Mouse (Mus musculus) layer of hippocampus, postnatal 10 days (tissue): ENCODE measurements around the gene Mapk8ip2. TPM values are rescaled to one million over a fixed set of nuclear protein-coding genes. Genes with fewer than 3 reads are reported as not detected.

Source experiments
- DNase-seq, 2 experiments: peaks; one replicate each; pipeline ENCODE4 v3.0.0; 2021; ENCODE audit warnings: low spot score in 2 of 2
- total RNA-seq, 2 experiments: library from RNA; stranded (reverse); gene quantifications; 2 replicates each; pipeline ENCODE4 v1.2.3; 2021

The Mapk8ip2 gene
- total RNA-seq, 2 experiments from 2014 or later = 176 to 186 TPM

DNA sequence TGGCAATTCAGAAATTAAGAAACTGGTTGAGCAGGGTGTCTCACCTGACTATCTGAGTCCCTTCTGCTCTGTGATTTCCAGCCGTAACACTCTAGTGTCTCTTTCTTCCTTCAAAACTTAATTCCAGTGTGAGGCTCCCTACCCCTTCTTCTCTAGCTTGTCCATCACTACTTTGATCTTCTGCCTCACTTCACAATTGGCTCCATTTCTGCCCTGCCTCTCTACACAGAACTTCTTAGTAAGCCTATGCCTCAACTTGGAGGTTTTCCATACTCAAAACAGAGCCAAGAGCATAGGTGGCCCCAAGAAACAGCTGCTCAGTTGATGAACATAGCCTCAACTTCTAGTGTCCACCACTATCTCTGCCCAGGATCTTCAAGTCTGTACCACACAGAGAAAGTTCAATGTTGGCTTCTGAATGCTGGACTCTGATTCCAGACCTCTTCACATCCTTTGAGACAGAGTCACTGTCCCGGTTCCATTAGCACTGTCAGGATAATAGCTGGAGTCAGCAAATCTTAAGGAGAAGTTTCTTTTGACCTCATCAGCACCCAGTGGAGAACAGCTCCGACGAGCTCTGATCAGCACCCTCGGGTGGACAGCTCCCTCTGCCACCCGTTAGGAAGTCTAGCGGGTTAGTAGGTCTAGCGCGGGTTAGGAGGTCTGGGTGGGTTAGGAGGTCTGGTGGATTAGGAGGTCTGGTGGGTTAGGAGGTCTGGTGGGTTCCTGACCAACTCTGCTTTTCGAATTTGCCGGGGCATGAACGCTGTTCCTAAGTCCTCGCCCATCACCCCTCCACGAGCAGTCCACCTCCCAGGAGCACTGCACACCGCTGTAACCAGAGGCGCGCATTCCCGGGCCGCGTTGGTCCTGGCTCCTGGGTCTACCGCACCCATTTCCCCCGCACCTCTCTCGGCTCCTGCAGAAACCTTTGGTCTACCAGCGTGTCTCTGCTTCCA, 528 bp upstream of the Mapk8ip2 start:
- peak in 1 of 2 experiments; percentile 60 for DNase-seq

DNA sequence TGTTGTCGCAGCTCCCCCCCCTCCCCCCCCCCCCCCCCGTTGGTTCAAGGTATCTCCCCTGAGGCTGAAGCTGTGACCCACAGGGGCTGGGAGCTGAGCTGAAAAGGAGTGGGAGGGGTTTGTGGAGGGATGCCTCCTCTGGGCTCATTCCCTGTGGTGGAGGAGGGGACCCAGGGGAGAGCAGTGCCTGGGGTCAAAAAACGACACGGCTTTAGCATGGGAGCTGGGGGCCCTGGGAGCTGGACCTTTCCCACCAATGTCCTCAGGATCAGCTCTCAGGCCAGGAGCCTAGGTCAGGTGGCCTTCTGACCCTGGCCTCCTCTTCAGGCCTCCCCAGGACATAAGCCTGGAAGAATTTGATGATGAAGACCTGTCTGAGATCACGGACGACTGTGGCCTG, 1.1 kb downstream of the Mapk8ip2 start:
- no peak for DNase-seq

DNA sequence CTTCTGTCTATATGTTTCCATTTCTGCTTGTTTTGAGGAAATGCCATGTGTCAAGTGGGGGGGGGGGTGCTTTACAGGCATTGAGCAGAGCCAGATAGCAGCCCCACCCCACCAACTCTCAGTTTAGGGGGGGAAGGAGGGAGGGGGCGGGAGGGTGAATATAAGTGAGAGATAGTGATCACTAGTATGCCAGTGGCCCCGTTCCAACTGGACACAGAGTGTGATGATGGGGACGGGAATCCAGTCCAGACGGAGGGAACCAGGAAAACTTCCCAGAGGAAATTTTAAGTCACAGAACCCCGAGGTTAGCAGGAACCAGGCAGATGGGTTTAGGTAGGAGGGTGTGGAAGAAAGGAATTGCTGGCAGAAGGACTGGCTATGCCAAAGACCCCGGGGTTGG, 1.9 kb downstream of the Mapk8ip2 start:
- DNase-seq = no peak

DNA sequence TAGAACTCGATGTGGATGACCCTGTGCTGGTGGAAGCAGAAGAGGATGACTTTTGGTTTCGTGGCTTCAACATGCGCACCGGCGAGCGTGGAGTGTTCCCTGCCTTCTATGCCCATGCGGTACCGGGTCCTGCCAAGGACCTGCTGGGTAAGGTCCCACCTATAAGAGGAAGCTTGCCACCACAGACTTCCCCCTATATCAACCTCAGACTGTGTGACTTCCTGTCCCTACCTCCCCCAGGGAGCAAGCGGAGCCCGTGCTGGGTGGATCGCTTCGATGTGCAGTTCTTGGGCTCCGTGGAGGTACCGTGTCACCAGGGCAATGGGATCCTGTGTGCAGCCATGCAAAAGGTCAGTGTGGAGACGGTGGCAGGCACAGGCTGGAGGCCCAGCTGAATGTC, 5.2 kb downstream of the Mapk8ip2 start:
- DNase-seq = no peak

DNA sequence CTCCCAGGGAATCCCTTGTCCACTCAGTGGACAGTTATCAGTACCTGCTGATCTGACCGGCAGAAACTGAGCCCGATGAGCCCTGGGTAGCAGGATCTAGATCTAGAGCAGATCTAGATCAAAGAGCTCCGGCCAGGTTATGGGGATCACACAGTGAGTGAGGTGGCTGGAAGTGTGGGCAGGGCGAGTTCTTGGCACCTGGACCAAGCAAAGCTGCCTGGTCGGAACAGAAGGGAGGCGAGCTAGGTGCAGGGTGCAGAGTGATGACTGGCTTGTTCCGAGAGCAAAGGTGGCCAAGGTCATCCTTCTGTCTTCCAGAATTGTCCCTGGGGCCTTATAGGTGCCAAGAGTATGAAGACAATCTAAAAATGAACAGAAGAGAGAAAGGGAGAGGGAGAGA, 6.1 kb downstream of the Mapk8ip2 start:
- no peak for DNase-seq

DNA sequence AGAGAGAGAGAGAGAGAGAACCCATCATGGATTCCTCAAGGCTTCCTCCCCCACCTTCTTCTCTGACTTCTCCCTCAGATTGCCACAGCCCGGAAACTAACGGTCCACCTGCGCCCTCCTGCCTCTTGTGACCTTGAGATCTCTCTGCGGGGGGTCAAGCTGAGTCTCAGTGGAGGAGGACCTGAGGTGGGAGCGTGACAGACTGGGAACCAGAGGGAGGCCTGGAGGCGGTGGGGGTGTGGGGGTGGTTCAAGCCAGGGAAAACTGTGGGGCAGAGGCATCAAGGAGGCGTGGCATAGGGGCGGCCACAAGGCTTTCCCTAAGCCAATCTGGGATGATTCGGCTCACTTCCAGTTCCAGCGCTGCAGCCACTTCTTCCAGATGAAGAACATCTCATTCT, 6.6 kb downstream of the Mapk8ip2 start:
- no peak for DNase-seq

DNA sequence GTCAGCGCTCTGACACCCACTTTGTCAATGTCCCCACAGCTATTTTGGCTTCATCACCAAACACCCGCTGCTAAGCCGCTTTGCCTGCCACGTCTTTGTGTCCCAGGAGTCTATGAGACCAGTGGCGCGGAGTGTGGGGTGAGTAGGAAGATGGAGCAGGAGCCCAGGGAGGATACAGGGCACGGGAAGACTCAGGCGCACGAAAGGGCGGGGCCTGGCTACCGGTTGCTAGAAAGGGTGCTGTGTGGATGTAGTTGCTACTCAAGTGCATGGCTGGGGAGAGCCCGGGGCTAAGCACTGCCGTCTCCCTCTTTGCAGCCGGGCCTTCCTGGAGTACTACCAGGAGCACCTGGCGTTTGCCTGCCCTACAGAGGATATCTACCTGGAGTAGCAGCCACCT, 7.6 kb downstream of the Mapk8ip2 start:
- no peak for DNase-seq

DNA sequence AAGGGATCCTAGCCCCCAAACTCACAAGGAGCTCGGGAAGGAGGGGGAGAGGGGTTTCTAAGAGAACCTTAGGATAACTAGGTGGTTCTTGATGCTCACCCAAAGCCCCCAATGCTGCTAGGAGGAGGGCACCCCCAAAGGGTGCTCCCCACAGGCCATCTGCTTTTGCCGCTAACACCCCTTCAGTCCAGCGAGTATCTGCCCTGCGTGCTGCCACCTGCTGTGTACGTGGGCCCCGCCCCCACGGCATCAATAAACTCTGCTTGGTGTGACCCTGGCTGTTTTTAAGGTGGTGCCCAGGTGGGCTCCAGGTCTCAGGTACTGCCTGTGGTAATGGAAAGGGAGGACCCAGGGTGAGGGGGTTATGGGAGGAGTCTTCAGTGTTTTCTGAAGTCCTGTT, 8.5 kb downstream of the Mapk8ip2 start:
- no peak for DNase-seq

DNA sequence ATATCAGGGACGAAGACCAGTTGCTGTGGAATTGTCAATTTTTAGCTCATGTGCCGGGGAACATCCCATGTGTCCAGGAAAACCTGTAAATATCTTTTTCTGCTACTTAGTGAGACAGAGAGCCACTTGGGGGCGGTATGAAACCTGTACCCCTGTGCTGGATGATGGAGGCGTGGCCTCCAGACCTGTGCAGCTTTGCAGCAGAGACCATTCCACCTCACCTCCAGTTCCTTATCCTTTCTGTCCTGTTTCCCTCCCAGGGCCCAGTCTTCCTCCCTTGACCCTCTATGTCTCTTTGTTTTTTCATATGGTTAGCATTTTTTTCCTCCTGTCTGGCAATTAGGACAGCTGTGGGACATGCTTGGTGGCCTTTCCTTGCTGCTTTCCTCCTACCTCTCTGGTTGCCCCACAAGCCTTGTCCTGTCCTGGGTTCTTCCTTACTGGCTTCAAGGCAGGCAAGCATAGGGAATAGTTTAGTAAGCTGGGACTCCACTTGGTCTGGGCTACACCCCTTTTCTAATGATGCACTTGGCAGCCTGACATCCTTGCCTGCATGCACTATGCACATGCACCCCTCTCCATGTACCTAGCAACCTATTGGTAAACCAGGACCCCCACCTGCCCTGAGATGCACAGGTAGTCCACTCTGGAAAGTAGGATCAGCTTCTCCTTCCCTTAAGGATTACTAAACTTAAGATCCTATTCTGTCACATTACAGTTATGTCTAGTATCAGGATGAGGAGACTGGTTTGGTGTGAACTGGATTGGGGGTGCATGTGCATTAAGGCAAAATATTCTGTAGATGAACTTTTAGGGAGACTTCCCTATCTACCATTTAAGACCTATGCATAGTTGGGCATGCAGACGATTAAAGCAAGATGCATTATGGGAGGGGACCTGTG, 9.9 kb downstream of the Mapk8ip2 start:
- peak in 1 of 2 experiments; percentile 24 for DNase-seq

DNA sequence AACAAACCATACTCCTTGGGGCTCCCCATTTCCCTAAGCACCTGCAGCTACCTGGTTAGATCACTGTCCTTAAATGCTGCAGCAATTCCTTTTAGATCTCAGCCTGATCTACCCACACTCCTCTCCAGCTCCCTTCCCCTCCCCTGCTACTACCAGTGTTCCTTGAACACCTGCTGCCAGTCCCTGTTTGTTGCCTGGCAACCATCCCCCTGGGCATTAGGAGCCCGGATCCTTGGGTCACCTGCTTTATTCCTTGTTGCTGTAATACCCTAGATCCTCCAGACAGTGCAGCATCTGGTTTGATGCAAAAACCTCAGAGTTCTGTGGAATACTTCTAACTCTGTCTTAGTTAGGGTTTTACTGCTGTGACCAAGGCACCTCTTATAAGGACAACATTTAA, 11.3 kb downstream of the Mapk8ip2 start:
- peak in 1 of 2 experiments; percentile 24 for DNase-seq

DNA sequence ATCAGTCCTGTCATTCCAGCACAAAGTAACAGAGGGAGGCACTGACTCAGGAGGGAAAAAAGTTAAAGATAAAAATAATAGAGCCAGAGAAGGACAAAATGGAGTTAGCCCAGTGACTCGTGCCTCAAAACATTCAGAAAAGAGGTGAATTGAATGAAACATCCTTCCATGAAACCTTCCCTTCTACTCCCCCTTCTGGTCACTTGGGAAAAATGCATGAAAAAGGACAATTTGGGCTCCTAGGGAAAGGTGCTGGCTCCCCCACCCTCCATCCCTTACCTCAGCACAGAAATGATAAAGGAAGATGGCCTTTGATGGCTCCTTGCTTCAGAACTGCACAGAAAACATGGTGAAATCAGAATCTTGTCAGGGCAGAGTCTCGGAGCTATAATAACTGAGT, 14.9 kb downstream of the Mapk8ip2 start:
- DNase-seq = no peak

DNA sequence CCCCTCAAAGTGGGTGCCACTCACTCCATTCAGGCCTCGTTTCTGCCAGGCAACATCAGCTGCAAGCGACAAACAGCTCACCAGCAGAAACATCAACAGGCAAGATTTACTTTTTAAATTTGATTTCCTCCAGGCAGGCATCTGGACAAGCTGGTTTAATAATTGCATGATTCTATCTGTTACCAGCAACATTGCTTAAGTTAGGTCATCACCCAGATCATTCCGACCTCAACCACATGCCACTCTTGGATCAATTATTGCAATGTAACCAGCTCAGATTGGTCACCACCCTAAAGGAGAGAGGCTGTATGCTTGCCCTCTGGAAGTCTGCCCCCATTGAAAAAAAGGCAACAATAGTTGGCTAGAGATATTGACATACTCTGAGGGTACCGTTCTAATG, 17.8 kb downstream of the Mapk8ip2 start:
- DNase-seq = no peak

DNA sequence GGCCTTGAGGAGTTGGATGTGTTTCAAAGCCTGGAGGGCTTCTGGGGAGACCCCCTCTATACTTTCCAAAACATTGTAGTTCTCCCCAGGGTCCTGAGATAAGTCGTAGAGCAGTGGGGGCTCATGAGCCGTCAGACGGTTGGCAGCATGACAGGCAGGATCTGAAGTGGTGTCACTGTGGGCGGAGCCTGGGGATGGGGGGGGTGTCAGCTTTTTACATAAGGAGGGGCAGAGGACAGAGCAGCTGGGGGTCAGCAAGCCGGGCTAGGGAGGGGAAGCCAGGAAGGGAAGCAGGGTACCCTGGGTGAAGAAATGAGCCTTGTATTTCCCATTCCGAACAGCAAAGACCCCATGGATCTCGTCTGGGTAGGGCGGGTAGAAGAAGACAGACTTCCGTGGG, 19.7 kb downstream of the Mapk8ip2 start:
- no peak for DNase-seq

DNA sequence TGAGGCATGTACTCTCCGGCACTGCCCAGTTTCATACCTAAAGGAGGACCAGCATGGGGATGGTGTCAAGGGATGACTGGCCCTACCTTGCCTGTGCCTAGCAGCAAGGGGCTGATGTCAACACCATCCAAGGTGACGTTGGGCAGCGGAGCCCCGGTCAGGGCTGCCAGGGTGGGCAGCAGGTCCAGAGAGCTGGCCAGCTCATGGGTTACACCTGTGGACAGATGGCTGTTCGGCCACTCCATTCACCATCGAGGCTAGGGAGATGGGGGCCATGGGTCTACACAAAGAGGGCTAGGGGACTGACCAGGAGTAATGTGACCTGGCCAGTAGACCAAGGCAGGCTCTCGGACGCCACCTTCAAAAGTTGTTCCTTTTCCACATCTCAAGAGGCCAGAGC, 20.2 kb downstream of the Mapk8ip2 start:
- DNase-seq = no peak

DNA sequence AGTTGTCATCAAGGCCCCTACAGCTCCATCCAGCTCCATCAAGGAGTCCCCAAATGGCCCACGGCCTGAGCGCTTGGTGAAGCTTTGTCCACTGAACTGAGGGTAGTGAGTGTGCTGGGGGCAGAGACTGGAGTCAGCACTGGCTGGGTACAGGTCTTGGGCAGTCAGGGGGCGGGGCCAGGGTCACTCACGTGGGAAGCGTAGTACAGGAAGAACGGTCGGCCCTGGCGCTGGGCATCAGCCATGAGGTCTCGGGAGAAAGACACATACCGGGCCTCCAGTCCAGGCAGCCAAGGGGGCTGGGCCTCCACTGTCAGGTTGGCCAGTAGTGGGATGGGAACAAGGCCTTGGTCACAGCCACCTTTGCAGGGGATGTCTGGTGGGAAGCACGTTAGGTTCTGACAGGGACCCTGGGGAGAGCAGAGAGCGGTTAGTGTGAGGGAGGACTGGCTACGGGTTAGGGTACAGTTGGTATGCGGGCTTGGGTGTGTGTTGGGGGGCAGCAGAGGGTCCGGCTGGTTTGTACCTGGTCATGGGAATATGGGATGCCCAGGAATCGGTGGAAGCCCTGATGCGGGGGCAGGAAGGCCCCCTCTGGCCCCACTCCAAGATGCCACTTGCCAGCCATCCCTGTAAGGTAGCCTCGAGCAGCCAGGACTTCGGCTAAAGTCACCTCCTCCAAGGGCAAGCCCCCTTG, 21.0 kb downstream of the Mapk8ip2 start:
- peak in 1 of 2 experiments; percentile 26 for DNase-seq

DNA sequence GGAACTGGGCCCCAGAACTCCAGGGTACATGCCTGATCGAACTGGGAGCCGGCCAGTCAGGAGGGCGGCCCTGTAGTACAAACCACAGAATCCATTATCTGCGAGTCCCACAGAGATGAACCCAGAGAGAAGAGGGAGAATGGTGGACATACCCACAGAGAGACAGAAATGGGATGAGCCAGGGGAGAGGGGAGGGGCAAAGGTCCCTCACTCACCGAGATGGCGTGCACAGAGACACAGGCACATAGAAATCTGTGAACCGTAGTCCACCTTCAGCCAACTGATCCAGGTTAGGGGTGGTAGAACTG, 21.5 kb downstream of the Mapk8ip2 start:
- DNase-seq = no peak

DNA sequence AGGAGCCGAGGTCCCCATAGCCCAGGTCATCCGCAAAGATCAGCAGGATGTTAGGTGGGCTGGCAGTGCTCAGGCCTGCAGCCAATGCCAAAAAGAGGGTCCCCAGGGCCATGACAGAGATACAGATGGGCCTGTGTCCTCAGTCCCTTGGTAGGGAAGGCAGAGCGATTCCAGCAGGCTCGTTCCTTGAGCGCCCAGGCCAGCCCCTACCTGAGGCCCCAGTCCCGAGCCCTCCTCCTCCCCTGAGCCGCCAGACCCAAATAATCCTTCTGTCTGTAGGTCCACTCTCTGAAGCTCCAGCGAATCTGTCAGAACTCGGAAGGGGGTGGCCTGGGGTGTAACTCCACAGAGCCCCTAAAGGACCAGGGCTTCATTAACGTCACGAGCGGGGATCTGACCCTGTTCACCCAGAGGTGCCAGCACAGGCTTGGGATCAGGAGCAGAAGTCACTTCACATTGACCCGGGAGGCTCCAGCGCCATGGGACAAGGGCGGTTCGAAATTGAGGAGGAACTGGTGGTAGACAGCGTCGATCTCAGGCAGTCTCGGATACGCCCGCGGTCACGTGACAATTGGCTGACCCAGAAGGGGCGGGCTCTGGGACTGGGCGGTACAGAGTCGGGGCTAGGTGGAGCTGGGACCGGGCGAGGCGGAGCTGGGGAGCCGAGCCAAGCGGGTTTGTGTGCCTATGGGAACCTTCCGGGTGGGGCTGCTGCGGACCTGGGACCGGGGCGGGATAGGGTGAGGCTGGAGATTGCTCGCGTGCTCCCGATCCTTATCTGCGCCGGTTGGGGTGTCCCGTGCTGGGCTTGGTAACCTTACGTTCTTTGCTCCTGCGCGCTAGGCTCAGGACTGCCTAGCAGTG, 22.1 kb downstream of the Mapk8ip2 start:
- DNase-seq = peak; percentile 88 to 93

DNA sequence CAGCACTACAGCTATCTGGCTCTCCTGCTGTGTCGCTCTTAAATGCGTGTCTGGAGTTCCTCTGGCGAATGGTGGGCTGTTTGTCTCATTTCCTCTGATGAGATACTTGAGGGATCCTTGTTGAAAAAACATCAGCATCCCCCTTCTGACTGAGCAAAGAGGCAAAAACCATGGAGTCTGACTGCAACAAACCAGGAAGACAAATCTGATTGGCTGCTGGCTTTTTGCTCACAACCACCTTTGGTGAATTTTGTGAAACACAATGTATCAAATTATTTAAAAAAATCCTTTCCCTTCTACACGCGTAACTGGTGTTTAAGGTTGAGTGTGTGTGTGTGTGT, 22.7 kb downstream of the Mapk8ip2 start:
- DNase-seq = no peak

DNA sequence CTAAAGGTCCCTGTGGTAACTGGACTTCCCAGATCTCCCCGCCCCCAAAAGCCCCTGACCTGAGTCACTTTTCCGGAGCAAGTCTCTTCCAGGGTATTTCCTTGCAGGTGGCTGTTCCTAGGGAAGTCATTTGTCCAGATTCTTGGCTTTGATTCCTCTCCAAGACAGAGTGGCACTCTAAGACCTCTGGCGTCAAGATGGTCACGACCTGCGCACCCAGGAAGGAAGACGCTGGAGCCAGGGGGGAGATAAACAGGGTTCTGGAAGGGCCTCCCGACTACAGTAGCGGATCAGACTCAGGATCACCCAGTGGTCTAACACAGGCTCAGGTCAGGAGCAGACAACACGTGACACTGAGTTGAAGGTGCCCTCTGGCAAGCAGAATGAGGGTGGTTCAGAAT, 23.4 kb downstream of the Mapk8ip2 start, which contains the start of gene Arsa:
TSS of gene Arsa (minus strand) at position 335 of the 401 bp plus-strand sequence.
- no peak for DNase-seq

DNA sequence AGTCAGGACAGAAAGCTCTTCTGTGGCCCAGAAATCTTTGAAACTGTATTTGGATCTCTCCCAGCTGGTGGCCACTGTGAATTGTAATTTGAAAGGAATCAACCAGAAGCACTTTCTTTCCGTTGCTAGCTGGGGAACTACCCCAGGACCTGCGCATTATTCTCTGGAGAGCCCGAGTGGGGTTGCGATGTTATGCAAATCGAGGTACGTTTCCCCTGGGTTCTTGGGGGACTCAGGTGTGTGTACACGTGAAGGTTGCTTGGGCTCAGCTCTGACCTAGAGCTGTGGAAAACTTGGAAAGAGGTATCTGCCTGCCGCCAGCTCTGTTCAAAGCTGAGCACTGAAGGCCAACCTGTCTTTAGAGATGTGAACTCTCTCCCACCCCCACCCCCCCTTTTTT, 24.1 kb downstream of the Mapk8ip2 start:
- DNase-seq = peak in 1 of 2 experiments; percentile 20

DNA sequence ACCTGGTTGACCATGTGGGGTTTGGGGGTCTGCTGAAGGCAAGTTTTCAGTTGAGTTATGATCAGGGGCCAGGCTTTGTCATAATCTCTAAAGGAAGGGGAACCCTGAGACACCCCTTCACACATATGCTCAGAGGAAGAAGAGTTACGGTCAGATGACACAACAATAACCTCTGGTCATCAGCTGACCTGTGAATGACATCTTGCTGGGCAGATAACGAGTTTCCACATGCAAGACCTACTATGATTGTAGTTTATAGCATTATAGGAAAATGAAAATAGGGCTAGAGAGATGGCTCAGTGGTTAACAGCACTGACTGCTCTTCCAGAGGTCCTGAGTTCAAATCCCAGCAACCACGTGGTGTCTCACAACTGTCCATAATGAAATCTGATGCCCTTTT, 24.9 kb downstream of the Mapk8ip2 start:
- no peak for DNase-seq
